Mouse (Mus musculus) cerebellum, adult 2 months (tissue): ENCODE results near the gene Ccnb1. TPM values are rescaled to one million over a fixed set of nuclear protein-coding genes. Genes with fewer than 3 reads are reported as not detected.
A peak's percentile ranks its signal among the peaks of the same experiment; 100 is the strongest.
"Not testable (repeated sequence)": the region's sequence is repeated elsewhere in the genome, so short reads cannot be mapped to it uniquely, and the experiment has no call there.

Source experiments
- DNase-seq, 2 experiments: peaks; one replicate each; pipeline ENCODE4 v3.0.0; 2021
- H3K27ac ChIP-seq: fragments of 200-500 bp; 2 replicates; pipeline ENCODE4 v1.5.1; 2012; ENCODE audit warnings: low read length, control low read depth, inconsistent platforms; ENCODE audit not compliant: insufficient read depth
- H3K27me3 ChIP-seq: fragments of 200-500 bp; 2 replicates; pipeline ENCODE4 v1.6.1; 2012; ENCODE audit warnings: inconsistent platforms, mild to moderate bottlenecking, low read length, moderate library complexity; ENCODE audit not compliant: control insufficient read depth, insufficient read depth
- H3K4me1 ChIP-seq: fragments of 200-500 bp; 2 replicates; pipeline ENCODE4 v1.6.1; 2011; ENCODE audit warnings: low read length; ENCODE audit not compliant: control insufficient read depth, insufficient read depth
- H3K4me3 ChIP-seq: fragments of 200-500 bp; replicated peaks from 2 replicates; pipeline ENCODE3; 2011; ENCODE audit warnings: mild to moderate bottlenecking, low read depth, low read length, control low read depth; ENCODE audit not compliant: insufficient read depth
- CTCF ChIP-seq: fragments of 200-500 bp; IDR thresholded peaks from 2 replicates; pipeline ENCODE4 v1.5.1; 2011; ENCODE audit warnings: low read depth, mild to moderate bottlenecking, control low read depth, low read length, moderate library complexity, borderline replicate concordance; ENCODE audit not compliant: insufficient read depth
- POLR2A ChIP-seq: fragments of 200-500 bp; IDR thresholded peaks from 2 replicates; pipeline ENCODE4 v1.6.1; 2011; ENCODE audit warnings: low read length, control low read depth, borderline replicate concordance; ENCODE audit not compliant: insufficient read depth
- WGBS: fragments of 180-500 bp; shearing (Covaris S2); methylation state at CpG from one replicate; pipeline ENCODE4 v1.1.7; 2018; 5-methylcytosine and 5-hydroxymethylcytosine counted together
- polyA plus RNA-seq: library from polyadenylated mRNA; depleted of rRNA; stranded (reverse); fragments of >200 nt; gene quantifications from 2 replicates; pipeline ENCODE4 v1.2.3, GENCODE M21; 2012; rRNA removed

Ccnb1 gene
- polyA plus RNA-seq, 1 experiment, result 0.18 TPM

GRCm38 (mm10) chr13:100742831-100743230 lies 43.5 kb downstream of the Ccnb1 start:
- Histone ChIP-seq H3K27ac (no peak overlapping the region), H3K4me3 (no peak overlapping the region), H3K4me1 (peaks cover 6% of the 10 kb centered on the region), H3K27me3 (no peaks in the 10 kb centered on the region)
- peak in 1 of 2 experiments; percentile 21 for DNase-seq
- WGBS, result 95% methylated on average over 5 of the region's 5 CpGs
- TF ChIP-seq POLR2A, result no peak
- TF ChIP-seq CTCF, result no peak

GRCm38 (mm10) chr13:100732756-100733155 lies 53.6 kb downstream of the Ccnb1 start:
- H3K27ac ChIP-seq, result no peak overlapping the region
- WGBS, result 97% methylated on average over 2 of the region's 2 CpGs
- no peaks in the 10 kb centered on the region for H3K27me3 ChIP-seq
- no peak for TF ChIP-seq CTCF
- no peak overlapping the region for H3K4me3 ChIP-seq
- H3K4me1 ChIP-seq, result peaks cover 3% of the 10 kb centered on the region; the same call in 1 of the 2 replicates
- no peak for DNase-seq

GRCm38 (mm10) chr13:100731462-100732046 lies 54.8 kb downstream of the Ccnb1 start:
- not testable (repeated sequence) for DNase-seq, H3K4me1 ChIP-seq, H3K27me3 ChIP-seq, H3K27ac ChIP-seq, H3K4me3 ChIP-seq
- 91% methylated on average over 6 of the region's 6 CpGs for WGBS

- WGBS, result under 1% methylated on average over 19 of the region's 19 CpGs
- Histone ChIP-seq H3K4me1 (peaks cover 3% of the 10 kb centered on the region; the same call in 1 of the 2 replicates), H3K27me3 (no peaks in the 10 kb centered on the region), H3K4me3 (peak within 1 kb of the TSS; percentile 84), H3K27ac (peak within 1 kb of the TSS; percentile 1; the same call in 1 of the 2 replicates)
- TF ChIP-seq POLR2A (peak; percentile 41; the same call in 1 of the 2 replicates), CTCF (no peak)
- DNase-seq, result peak; percentile 92
Observed at GRCm38 (mm10) chr13:100730861-100731176, 55.6 kb downstream of the Ccnb1 start, which contains the start of gene Cdk7. Cdk7 (minus strand) TSS chr13:100730939.

- Histone ChIP-seq H3K27ac (peak overlapping the region; percentile 1; the same call in 1 of the 2 replicates), H3K27me3 (no peaks in the 10 kb centered on the region), H3K4me1 (peaks cover 3% of the 10 kb centered on the region; the same call in 1 of the 2 replicates), H3K4me3 (peak overlapping the region; percentile 84)
- peak in 1 of 2 experiments; percentile 15 for DNase-seq
- WGBS, result under 1% methylated on average over 30 of the region's 30 CpGs
- TF ChIP-seq CTCF, result no peak
Observed at GRCm38 (mm10) chr13:100730153-100730860, 56.1 kb downstream of the Ccnb1 start.

Other genes with a start within 250 kb of the Ccnb1 start
- gene Ocln, start 233.9 kb downstream of the Ccnb1 start, polyA plus RNA-seq, result 14.8 and 16.0 TPM in 2 replicates
- gene Marveld2, start 169.6 kb downstream of the Ccnb1 start, polyA plus RNA-seq, result 13.5 and 16.4 TPM in 2 replicates
- 141 and 148 TPM in 2 replicates for gene Ak6, start 135.6 kb downstream of the Ccnb1 start, polyA plus RNA-seq
- gene Rad17, start 135.5 kb downstream of the Ccnb1 start, polyA plus RNA-seq, result 15.6 and 17.0 TPM in 2 replicates
- 13.8 and 16.0 TPM in 2 replicates for gene Taf9, start 135.0 kb downstream of the Ccnb1 start, polyA plus RNA-seq
- 0.59 and 0.61 TPM in 2 replicates for gene Ccdc125, start 116.9 kb downstream of the Ccnb1 start, polyA plus RNA-seq
- 18.5 and 20.9 TPM in 2 replicates for gene Cdk7, start 55.6 kb downstream of the Ccnb1 start, polyA plus RNA-seq
- gene Mrps36, start 41.9 kb downstream of the Ccnb1 start, polyA plus RNA-seq, result 115 and 119 TPM in 2 replicates
- 0.41 and 0.63 TPM in 2 replicates for gene Cenph, start 10.7 kb downstream of the Ccnb1 start, polyA plus RNA-seq
- 42.7 and 44.0 TPM in 2 replicates for gene Slc30a5, start 46.9 kb upstream of the Ccnb1 start, polyA plus RNA-seq